Mouse (Mus musculus) intestine, embryonic 16.5 days (tissue): Measurements from ENCODE around the gene Samm50. TPM values are rescaled to one million over a fixed set of nuclear protein-coding genes. Genes with fewer than 3 reads are reported as not detected.

Source experiments
- ATAC-seq: fragments of 200-750 bp; cut with Nextera tagmentation; 2 replicates; pipeline ENCODE4 v1.8.0; 2017; ENCODE audit warnings: moderate TSS enrichment, moderate library complexity
- H3K27ac ChIP-seq: fragments of 300-500 bp; sonication (generic); 2 replicates; pipeline ENCODE4 v1.5.1; 2014; ENCODE audit warnings: mild to moderate bottlenecking, low read length
- H3K27me3 ChIP-seq: fragments of 300-500 bp; sonication (generic); replicated peaks from 2 replicates; pipeline ENCODE4 v1.6.1; 2014; ENCODE audit warnings: low read length, control low read depth, mixed read lengths; ENCODE audit not compliant: control insufficient read depth, insufficient read depth
- H3K36me3 ChIP-seq: fragments of 300-500 bp; sonication (generic); 2 replicates; pipeline ENCODE4 v1.6.1; 2014; ENCODE audit warnings: low read length, control low read depth; ENCODE audit not compliant: control insufficient read depth, insufficient read depth
- H3K4me1 ChIP-seq: fragments of 300-500 bp; sonication (generic); 2 replicates; pipeline ENCODE4 v1.6.1; 2014; ENCODE audit warnings: low read length, control low read depth, mixed read lengths; ENCODE audit not compliant: control insufficient read depth, insufficient read depth
- H3K4me2 ChIP-seq: fragments of 300-500 bp; sonication (generic); 2 replicates; pipeline ENCODE4 v1.6.1; 2014; ENCODE audit warnings: low read depth, low read length, control low read depth
- H3K4me3 ChIP-seq: fragments of 300-500 bp; sonication (generic); 2 replicates; pipeline ENCODE4 v1.5.1; 2014; ENCODE audit warnings: mild to moderate bottlenecking, low read length
- H3K9ac ChIP-seq: fragments of 300-500 bp; sonication (generic); 2 replicates; pipeline ENCODE4 v1.6.1; 2014; ENCODE audit warnings: low read depth, low read length
- H3K9me3 ChIP-seq: fragments of 300-500 bp; sonication (generic); 2 replicates; pipeline ENCODE4 v1.6.1; 2016; ENCODE audit warnings: low read length, control low read depth; ENCODE audit not compliant: control insufficient read depth
- WGBS: fragments of 180-500 bp; shearing (Covaris S2); extraction: QIAGEN DNeasy Blood & Tissue Kit; methylation state at CpG from one replicate; pipeline ENCODE4 v1.1.7; 2014; 5-methylcytosine and 5-hydroxymethylcytosine counted together
- polyA plus RNA-seq: library from polyadenylated mRNA; unstranded; fragments of >200 nt; fragmentation: Nextera tagmentation; extraction: Ambion mirVana; gene quantifications from 2 replicates; pipeline ENCODE4 v1.2.1, GENCODE M21; 2015

Samm50 gene
- polyA plus RNA-seq, 1 experiment from 2014 or later: 165 TPM

- peaks cover 31% of the 10 kb centered on the region for H3K4me1 ChIP-seq
- H3K9ac ChIP-seq: no peak overlapping the region
- H3K4me2 ChIP-seq: no peak overlapping the region
- no peak for ATAC-seq
- H3K9me3 ChIP-seq: no peaks in the 10 kb centered on the region
- H3K36me3 ChIP-seq: peaks cover 12% of the 10 kb centered on the region
- no peak overlapping the region for H3K27ac ChIP-seq
- no peak overlapping the region for H3K4me3 ChIP-seq
- H3K27me3 ChIP-seq: no peaks in the 10 kb centered on the region
Observed at GRCm38 (mm10) chr15:84216026-84216425, 24.0 kb downstream of the Samm50 start.

DNA sequence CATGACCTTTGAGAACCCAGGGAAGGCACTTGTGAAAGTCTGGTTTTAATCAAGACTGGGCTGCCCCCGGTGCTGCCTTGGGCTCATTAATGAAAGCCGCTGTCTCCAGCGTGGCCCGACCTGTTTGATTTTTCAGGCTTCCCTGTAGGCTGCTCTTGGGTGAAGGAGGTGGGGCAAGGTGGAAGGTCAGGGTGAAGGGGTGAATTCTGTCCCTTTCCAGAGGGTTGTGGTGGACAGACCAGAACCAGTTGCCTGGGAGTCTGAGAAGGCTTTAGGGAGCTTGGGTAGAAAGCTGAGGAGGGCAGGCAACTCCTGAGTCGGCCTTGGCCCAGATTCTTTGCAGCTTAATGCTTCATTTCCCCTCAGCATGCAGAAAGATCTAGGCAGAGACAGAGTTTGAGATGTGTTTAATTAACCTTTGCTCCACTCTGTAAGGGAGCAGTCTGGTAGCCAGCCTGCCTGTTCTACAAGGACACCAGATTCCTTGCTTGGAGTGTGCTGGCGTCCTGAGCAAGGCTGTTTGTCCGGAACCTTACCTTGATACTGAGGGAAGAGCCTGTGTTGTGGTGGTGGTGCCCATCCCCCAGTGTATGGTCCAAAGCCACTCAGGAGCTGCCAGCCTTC is 24.5 kb downstream of the Samm50 start:
- Histone ChIP-seq H3K9me3 (no peaks in the 10 kb centered on the region), H3K9ac (no peak overlapping the region), H3K27me3 (no peaks in the 10 kb centered on the region), H3K36me3 (peaks cover 12% of the 10 kb centered on the region), H3K4me3 (no peak overlapping the region), H3K4me1 (peaks cover 31% of the 10 kb centered on the region), H3K4me2 (no peak overlapping the region), H3K27ac (no peak overlapping the region)
- ATAC-seq: 0 out of 2 replicates have a peak, but pooled peaks have one; percentile 29
- WGBS: 23% methylated on average over 7 of the region's 7 CpGs

DNA sequence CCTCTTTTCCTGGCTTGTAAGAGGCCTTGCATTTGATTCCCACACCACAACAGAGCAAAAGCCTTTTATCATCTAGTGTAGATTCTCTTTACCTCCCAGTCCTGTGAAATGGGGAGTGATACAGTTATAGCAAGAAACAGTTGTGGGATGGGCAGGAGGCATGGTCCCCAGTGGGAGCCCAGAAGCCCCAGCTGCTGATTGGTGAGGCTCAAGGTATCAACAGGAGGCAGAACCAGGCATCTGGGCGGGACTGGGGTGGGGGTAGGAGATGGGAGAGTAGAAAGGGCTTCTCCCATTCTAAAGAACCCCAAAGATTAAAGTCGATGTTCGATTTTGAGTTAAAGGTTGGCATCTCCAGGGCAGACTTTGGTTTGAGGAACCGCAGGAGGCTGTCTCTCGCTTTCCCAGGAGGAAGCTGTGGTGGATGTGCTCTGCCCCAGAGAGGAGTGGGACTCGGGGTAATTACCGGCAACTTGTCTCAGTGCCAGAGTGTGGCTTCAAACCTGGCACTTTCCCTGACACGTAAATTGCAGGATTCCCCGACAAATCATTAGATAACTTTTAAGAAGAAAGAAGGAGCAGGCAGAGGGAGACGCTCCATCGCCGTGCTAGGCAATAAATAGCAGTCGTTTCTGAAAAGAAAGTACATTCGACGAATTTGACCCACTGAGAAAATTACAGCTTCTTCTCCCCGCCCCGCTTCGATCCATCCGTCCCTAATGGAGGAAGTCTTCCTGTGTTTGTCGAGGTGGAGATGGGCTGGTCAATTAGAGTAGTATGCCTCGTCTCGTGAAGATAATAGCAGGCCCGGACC is 26.1 kb downstream of the Samm50 start:
- H3K9ac ChIP-seq: no peak overlapping the region
- H3K27ac ChIP-seq: peak overlapping the region; percentile 35; the same call in 1 of the 2 replicates
- H3K9me3 ChIP-seq: no peaks in the 10 kb centered on the region
- 24% methylated on average over 23 of the region's 23 CpGs for WGBS
- ATAC-seq: no peak
- H3K4me3 ChIP-seq: no peak overlapping the region; the same call in 1 of the 2 replicates
- H3K4me2 ChIP-seq: peak overlapping the region; percentile 25; the same call in 1 of the 2 replicates
- no peaks in the 10 kb centered on the region for H3K27me3 ChIP-seq
- H3K36me3 ChIP-seq: peaks cover 7% of the 10 kb centered on the region
- peaks cover 29% of the 10 kb centered on the region for H3K4me1 ChIP-seq

- Histone ChIP-seq H3K4me2 (peak overlapping the region; percentile 25; the same call in 1 of the 2 replicates), H3K36me3 (peaks cover under 1% of the 10 kb centered on the region; the same call in 1 of the 2 replicates), H3K4me1 (peaks cover 29% of the 10 kb centered on the region)
Observed at GRCm38 (mm10) chr15:84218783-84219271, 26.8 kb downstream of the Samm50 start.

DNA sequence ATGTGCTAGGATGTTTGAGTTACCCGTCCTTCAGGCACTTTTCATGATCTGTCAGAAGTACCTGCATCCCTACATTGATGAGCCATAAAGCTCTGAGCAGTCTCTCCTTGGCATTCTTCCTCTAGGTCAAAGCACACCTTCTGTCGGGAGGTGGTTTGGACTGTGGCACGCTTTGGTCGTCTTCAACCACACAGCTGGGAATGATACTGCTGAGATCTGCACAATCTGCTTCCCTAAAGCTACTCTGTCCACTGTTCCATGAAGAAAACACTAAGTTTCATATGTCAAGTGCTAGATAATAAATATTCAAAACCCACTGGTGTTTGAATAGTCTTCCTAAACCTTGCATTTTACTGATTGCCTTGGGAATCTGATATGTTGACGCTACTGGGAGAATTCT is 29.5 kb downstream of the Samm50 start:
- ATAC-seq: no peak
- no peak overlapping the region for H3K4me3 ChIP-seq
- no peaks in the 10 kb centered on the region for H3K27me3 ChIP-seq
- no peak overlapping the region for H3K9ac ChIP-seq
- no peak overlapping the region for H3K4me2 ChIP-seq
- peaks cover 17% of the 10 kb centered on the region for H3K4me1 ChIP-seq
- WGBS: 76% methylated on average over 5 of the region's 5 CpGs
- no peaks in the 10 kb centered on the region for H3K36me3 ChIP-seq
- H3K27ac ChIP-seq: no peak overlapping the region
- no peaks in the 10 kb centered on the region for H3K9me3 ChIP-seq

More at GRCm38 (mm10) chr15:84218783-84219271, 26.8 kb downstream of the Samm50 start:
- Histone ChIP-seq H3K9me3 (no peaks in the 10 kb centered on the region), H3K27me3 (no peaks in the 10 kb centered on the region), H3K9ac (no peak overlapping the region), H3K4me3 (no peak overlapping the region; the same call in 1 of the 2 replicates), H3K27ac (peak overlapping the region; percentile 45)
- ATAC-seq: peak; percentile 42; the same call in 1 of the 2 replicates
- WGBS: 16% methylated on average over 9 of the region's 9 CpGs

- Histone ChIP-seq H3K9ac (no peak overlapping the region), H3K27ac (no peak overlapping the region), H3K4me2 (no peak overlapping the region), H3K4me1 (peaks cover 10% of the 10 kb centered on the region), H3K9me3 (no peaks in the 10 kb centered on the region), H3K27me3 (no peaks in the 10 kb centered on the region), H3K36me3 (no peaks in the 10 kb centered on the region), H3K4me3 (no peak overlapping the region)
- 26% methylated on average over 6 of the region's 6 CpGs for WGBS
- no peak for ATAC-seq
Observed at GRCm38 (mm10) chr15:84223423-84223822, 31.4 kb downstream of the Samm50 start.

- no peaks in the 10 kb centered on the region for H3K36me3 ChIP-seq
- no peak overlapping the region for H3K9ac ChIP-seq
- H3K9me3 ChIP-seq: no peaks in the 10 kb centered on the region; the same call in 1 of the 2 replicates
- no peak overlapping the region for H3K4me3 ChIP-seq
- no peak overlapping the region for H3K27ac ChIP-seq
- no peaks in the 10 kb centered on the region for H3K27me3 ChIP-seq
- ATAC-seq: no peak
- 42% methylated on average over 10 of the region's 10 CpGs for WGBS
- no peaks in the 10 kb centered on the region for H3K4me1 ChIP-seq
- H3K4me2 ChIP-seq: no peak overlapping the region
Observed at GRCm38 (mm10) chr15:84224779-84225178, 32.7 kb downstream of the Samm50 start.

DNA sequence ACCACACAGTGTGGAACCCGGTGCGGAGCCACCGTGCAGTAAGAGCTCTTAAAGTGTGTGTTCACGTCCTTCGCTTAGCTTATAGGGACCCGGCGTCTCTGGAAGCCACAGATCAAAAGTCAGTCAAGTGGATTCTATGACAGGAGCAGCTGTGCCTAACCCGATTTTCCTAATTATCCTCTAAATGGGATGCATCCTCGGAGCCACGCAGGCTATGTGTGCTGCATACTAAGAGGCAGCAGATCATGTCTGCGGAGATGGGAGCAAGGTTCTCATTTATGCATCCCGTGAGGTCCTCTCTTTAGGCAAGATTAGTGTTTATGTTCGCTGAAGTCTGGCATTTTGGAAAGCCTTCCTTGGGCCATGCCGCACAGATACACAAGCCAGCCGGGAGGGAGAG is 34.9 kb downstream of the Samm50 start:
- Histone ChIP-seq H3K36me3 (no peaks in the 10 kb centered on the region), H3K27ac (no peak overlapping the region), H3K4me1 (peaks cover 10% of the 10 kb centered on the region), H3K27me3 (0 out of 2 replicates have a peak, but pooled peaks cover 5% of the 10 kb centered on the region), H3K4me3 (no peak overlapping the region), H3K9ac (no peak overlapping the region), H3K4me2 (no peak overlapping the region), H3K9me3 (no peaks in the 10 kb centered on the region; the same call in 1 of the 2 replicates)
- WGBS: 66% methylated on average over 15 of the region's 15 CpGs
- ATAC-seq: no peak

GRCm38 (mm10) chr15:84230661-84231060 is 38.6 kb downstream of the Samm50 start:
- H3K27me3 ChIP-seq: 0 out of 2 replicates have a peak, but pooled peaks cover 5% of the 10 kb centered on the region
- peak overlapping the region; percentile 93; the same call in 1 of the 2 replicates for H3K4me2 ChIP-seq
- no peak overlapping the region; the same call in 1 of the 2 replicates for H3K27ac ChIP-seq
- H3K4me1 ChIP-seq: peaks cover 15% of the 10 kb centered on the region
- no peak for ATAC-seq
- no peaks in the 10 kb centered on the region; the same call in 1 of the 2 replicates for H3K9me3 ChIP-seq
- no peak overlapping the region for H3K9ac ChIP-seq
- H3K4me3 ChIP-seq: no peak overlapping the region
- WGBS: 25% methylated on average over 5 of the region's 5 CpGs
- no peaks in the 10 kb centered on the region for H3K36me3 ChIP-seq
